Mouse (Mus musculus) intestine, postnatal 0 days (tissue): ENCODE results near the gene Defa33. TPM values are rescaled to one million over a fixed set of nuclear protein-coding genes. Genes with fewer than 3 reads are reported as not detected.
"Not testable (repeated sequence)": the region's sequence is repeated elsewhere in the genome, so short reads cannot be mapped to it uniquely, and the experiment has no call there.

ENCODE experiments used
- ATAC-seq: fragments of 200-750 bp; cut with Nextera tagmentation; 2 replicates; pipeline ENCODE4 v1.8.0; 2017; ENCODE audit warnings: mild to moderate bottlenecking, moderate TSS enrichment, moderate library complexity
- H3K27ac ChIP-seq: fragments of 300-500 bp; sonication (generic); 2 replicates; pipeline ENCODE4 v1.5.1; 2014; ENCODE audit warnings: mild to moderate bottlenecking, low read depth, low read length, moderate library complexity
- H3K27me3 ChIP-seq: fragments of 300-500 bp; sonication (generic); replicated peaks from 2 replicates; pipeline ENCODE4 v1.6.1; 2014; ENCODE audit warnings: low read length, mixed read lengths; ENCODE audit not compliant: control insufficient read depth, insufficient read depth
- H3K36me3 ChIP-seq: fragments of 300-500 bp; sonication (generic); 2 replicates; pipeline ENCODE4 v1.6.1; 2014; ENCODE audit warnings: mild to moderate bottlenecking, moderate library complexity; ENCODE audit not compliant: control insufficient read depth, insufficient read depth
- H3K4me1 ChIP-seq: fragments of 300-500 bp; sonication (generic); replicated peaks from 2 replicates; pipeline ENCODE4 v1.6.1; 2014; ENCODE audit warnings: antibody characterized with exemption, low read length, mixed read lengths; ENCODE audit not compliant: control insufficient read depth, insufficient read depth
- H3K4me2 ChIP-seq: fragments of 300-500 bp; sonication (generic); replicated peaks from 2 replicates; pipeline ENCODE4 v1.6.1; 2014; ENCODE audit warnings: low read depth, mild to moderate bottlenecking, moderate library complexity
- H3K4me3 ChIP-seq: fragments of 300-500 bp; sonication (generic); 2 replicates; pipeline ENCODE4 v1.5.1; 2014; ENCODE audit warnings: low read depth, low read length
- H3K9ac ChIP-seq: fragments of 300-500 bp; sonication (generic); 2 replicates; pipeline ENCODE4 v1.6.1; 2014; ENCODE audit warnings: mild to moderate bottlenecking, low read depth, low read length
- H3K9me3 ChIP-seq: fragments of 300-500 bp; sonication (generic); 2 replicates; pipeline ENCODE4 v1.6.1; 2016; ENCODE audit warnings: mixed run types; ENCODE audit not compliant: control insufficient read depth
- WGBS: fragments of 180-500 bp; shearing (Covaris S2); extraction: QIAGEN DNeasy Blood & Tissue Kit; methylation state at CpG from one replicate; pipeline ENCODE4 v1.1.7; 2014; 5-methylcytosine and 5-hydroxymethylcytosine counted together
- polyA plus RNA-seq: library from polyadenylated mRNA; unstranded; fragments of >200 nt; fragmentation: Nextera tagmentation; extraction: Ambion mirVana; gene quantifications from 2 replicates; pipeline ENCODE4 v1.2.1, GENCODE M21; 2015

The Defa33 gene
- polyA plus RNA-seq, result not detected in 2 replicates

DNA sequence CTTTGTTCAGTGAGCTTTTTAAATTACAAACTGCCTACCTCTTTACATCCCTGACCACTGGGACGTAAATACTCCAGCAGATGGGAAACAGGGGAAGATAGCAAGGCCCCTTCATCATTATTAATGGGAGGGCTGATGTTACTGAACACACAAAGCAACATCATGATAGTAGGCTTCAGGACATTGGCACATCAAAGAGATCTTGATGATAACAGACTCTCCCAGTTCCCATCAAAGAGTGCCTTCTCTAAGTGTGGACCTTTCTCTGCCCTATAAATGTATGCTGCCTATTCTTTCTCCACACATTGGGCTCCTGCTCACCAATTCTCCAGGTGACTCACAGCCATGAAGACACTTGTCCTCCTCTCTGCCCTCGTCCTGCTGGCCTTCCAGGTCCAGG, at the start of gene Defa33:
TSS of gene Defa33 (plus strand) at position 301 of the 400 bp plus-strand sequence.
- no CpG with 5 or more reads among the region's 2 CpGs for WGBS
- not testable (repeated sequence) for H3K9me3 ChIP-seq, H3K27ac ChIP-seq, H3K4me3 ChIP-seq, H3K27me3 ChIP-seq, H3K9ac ChIP-seq, H3K36me3 ChIP-seq, H3K4me2 ChIP-seq, H3K4me1 ChIP-seq, ATAC-seq

DNA sequence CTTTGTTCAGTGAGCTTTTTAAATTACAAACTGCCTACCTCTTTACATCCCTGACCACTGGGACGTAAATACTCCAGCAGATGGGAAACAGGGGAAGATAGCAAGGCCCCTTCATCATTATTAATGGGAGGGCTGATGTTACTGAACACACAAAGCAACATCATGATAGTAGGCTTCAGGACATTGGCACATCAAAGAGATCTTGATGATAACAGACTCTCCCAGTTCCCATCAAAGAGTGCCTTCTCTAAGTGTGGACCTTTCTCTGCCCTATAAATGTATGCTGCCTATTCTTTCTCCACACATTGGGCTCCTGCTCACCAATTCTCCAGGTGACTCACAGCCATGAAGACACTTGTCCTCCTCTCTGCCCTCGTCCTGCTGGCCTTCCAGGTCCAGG, 13.4 kb upstream of the Defa33 start, which contains the start of gene Defa2:
TSS of gene Defa2 (plus strand) at position 301 of the 400 bp plus-strand sequence.
- H3K27me3 ChIP-seq, H3K9me3 ChIP-seq, H3K4me2 ChIP-seq, H3K27ac ChIP-seq, H3K4me1 ChIP-seq, H3K9ac ChIP-seq, ATAC-seq, H3K4me3 ChIP-seq, H3K36me3 ChIP-seq: not testable (repeated sequence)
- no CpG with 5 or more reads among the region's 2 CpGs for WGBS

DNA sequence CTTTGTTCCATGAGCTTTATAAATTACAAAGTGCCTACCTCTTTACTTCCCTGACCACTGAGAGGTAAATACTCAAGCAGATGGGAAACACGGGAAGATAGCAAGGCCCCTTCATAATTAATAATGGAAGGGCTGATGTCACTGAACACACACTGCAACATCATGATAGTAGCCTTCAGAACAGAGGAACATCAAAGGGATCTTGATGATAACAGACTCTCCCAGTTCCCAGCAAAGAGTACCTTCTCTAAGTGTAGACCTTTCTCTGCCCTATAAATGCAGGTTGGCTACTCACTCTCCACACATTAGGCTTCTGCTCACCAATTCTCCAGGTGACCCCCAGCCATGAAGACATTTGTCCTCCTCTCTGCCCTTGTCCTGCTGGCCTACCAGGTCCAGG, 35.5 kb downstream of the Defa33 start, which contains the start of gene Defa36:
TSS of gene Defa36 (plus strand) at position 301 of the 400 bp plus-strand sequence.
- H3K4me2 ChIP-seq, H3K27ac ChIP-seq, H3K4me1 ChIP-seq, ATAC-seq, H3K9me3 ChIP-seq, H3K36me3 ChIP-seq, H3K9ac ChIP-seq, H3K27me3 ChIP-seq, H3K4me3 ChIP-seq: not testable (repeated sequence)
- no CpG with 5 or more reads among the region's 1 CpGs for WGBS

Other genes with a start within 250 kb of the Defa33 start
- gene Defa22, start 229.5 kb upstream of the Defa33 start, polyA plus RNA-seq, result not detected in 2 replicates
- gene Defa31, start 200.2 kb upstream of the Defa33 start, polyA plus RNA-seq, result not detected in 2 replicates
- not detected in 2 replicates for gene Gm15293, start 190.2 kb upstream of the Defa33 start, polyA plus RNA-seq
- gene Gm15292, start 142.1 kb upstream of the Defa33 start, polyA plus RNA-seq, result not detected in 2 replicates
- gene Defa27, start 76.3 kb upstream of the Defa33 start, polyA plus RNA-seq, result not detected in 2 replicates
- gene Defa29, start 64.8 kb upstream of the Defa33 start, polyA plus RNA-seq, result not detected in 2 replicates
- gene Defa2, start 13.3 kb upstream of the Defa33 start, polyA plus RNA-seq, result 0.35 TPM in 1 of 2 replicates, not detected in the other
- gene Defa36, start 35.6 kb downstream of the Defa33 start, polyA plus RNA-seq, result 2.9 TPM in 1 of 2 replicates, not detected in the other
- gene Gm7849, start 64.7 kb downstream of the Defa33 start, polyA plus RNA-seq, result 2.2 and 2.3 TPM in 2 replicates
- 1.1 and 1.4 TPM in 2 replicates for gene Defa20, start 117.4 kb downstream of the Defa33 start, polyA plus RNA-seq
- gene Defa32, start 137.2 kb downstream of the Defa33 start, polyA plus RNA-seq, result not detected in 2 replicates
- 2.1 TPM in 1 of 2 replicates, not detected in the other for gene Defa37, start 173.6 kb downstream of the Defa33 start, polyA plus RNA-seq
- not detected in 2 replicates for gene Defa28, start 191.2 kb downstream of the Defa33 start, polyA plus RNA-seq
- 1.6 and 2.7 TPM in 2 replicates for gene Gm7861, start 202.7 kb downstream of the Defa33 start, polyA plus RNA-seq
- 0.76 and 0.99 TPM in 2 replicates for gene Defa26, start 226.4 kb downstream of the Defa33 start, polyA plus RNA-seq